Mouse (Mus musculus) neural tube, embryonic 11.5 days (tissue): ENCODE results near the gene 9230113P08Rik. TPM values are rescaled to one million over a fixed set of nuclear protein-coding genes. Genes with fewer than 3 reads are reported as not detected.
"Not testable (repeated sequence)": the region's sequence is repeated elsewhere in the genome, so short reads cannot be mapped to it uniquely, and the experiment has no call there.

Experiments
- ATAC-seq: fragments of 200-750 bp; cut with Nextera tagmentation; 2 replicates; pipeline ENCODE4 v1.8.0; 2017; ENCODE audit warnings: moderate number of reproducible peaks, mild to moderate bottlenecking, moderate TSS enrichment, moderate library complexity; ENCODE audit not compliant: insufficient read depth, low FRiP score, low TSS enrichment
- DNase-seq: peaks from one replicate; pipeline ENCODE4 v3.0.0-alpha.2; 2015; ENCODE audit warnings: low spot score
- H3K27ac ChIP-seq: fragments of 300-500 bp; sonication (generic); 2 replicates; pipeline ENCODE4 v1.5.1; 2014; ENCODE audit warnings: low read depth, mild to moderate bottlenecking, low read length
- H3K27me3 ChIP-seq: fragments of 300-500 bp; sonication (generic); 2 replicates; pipeline ENCODE4 v1.6.1; 2014; ENCODE audit warnings: mild to moderate bottlenecking, low read length, mixed read lengths; ENCODE audit not compliant: control insufficient read depth, insufficient read depth
- H3K36me3 ChIP-seq: fragments of 300-500 bp; sonication (generic); 2 replicates; pipeline ENCODE4 v1.6.1; 2014; ENCODE audit warnings: mild to moderate bottlenecking, low read length, moderate library complexity, mixed read lengths; ENCODE audit not compliant: control insufficient read depth, insufficient read depth
- H3K4me1 ChIP-seq: fragments of 300-500 bp; sonication (generic); 2 replicates; pipeline ENCODE4 v1.6.1; 2014; ENCODE audit warnings: low read length, mixed read lengths; ENCODE audit not compliant: control insufficient read depth, insufficient read depth
- H3K4me2 ChIP-seq: fragments of 300-500 bp; sonication (generic); 2 replicates; pipeline ENCODE4 v1.6.1; 2014; ENCODE audit warnings: low read depth, mild to moderate bottlenecking, moderate library complexity
- H3K4me3 ChIP-seq: fragments of 300-500 bp; sonication (generic); 2 replicates; pipeline ENCODE4 v1.5.1; 2014; ENCODE audit warnings: low read depth, low read length
- H3K9ac ChIP-seq: fragments of 300-500 bp; sonication (generic); 2 replicates; pipeline ENCODE4 v1.6.1; 2014; ENCODE audit warnings: mild to moderate bottlenecking, low read length
- H3K9me3 ChIP-seq: fragments of 300-500 bp; sonication (generic); 2 replicates; pipeline ENCODE4 v1.6.1; 2016; ENCODE audit warnings: low read length; ENCODE audit not compliant: control insufficient read depth
- WGBS: fragments of 180-500 bp; shearing (Covaris S2); extraction: QIAGEN DNeasy Blood & Tissue Kit; methylation state at CpG from one replicate; pipeline ENCODE4 v1.1.7; 2014; 5-methylcytosine and 5-hydroxymethylcytosine counted together
- polyA plus RNA-seq: library from polyadenylated mRNA; unstranded; fragments of >200 nt; fragmentation: Nextera tagmentation; extraction: Ambion mirVana; gene quantifications from 2 replicates; pipeline ENCODE4 v1.2.1, GENCODE M21; 2014

The 9230113P08Rik gene
- polyA plus RNA-seq = not detected in 2 replicates

DNA sequence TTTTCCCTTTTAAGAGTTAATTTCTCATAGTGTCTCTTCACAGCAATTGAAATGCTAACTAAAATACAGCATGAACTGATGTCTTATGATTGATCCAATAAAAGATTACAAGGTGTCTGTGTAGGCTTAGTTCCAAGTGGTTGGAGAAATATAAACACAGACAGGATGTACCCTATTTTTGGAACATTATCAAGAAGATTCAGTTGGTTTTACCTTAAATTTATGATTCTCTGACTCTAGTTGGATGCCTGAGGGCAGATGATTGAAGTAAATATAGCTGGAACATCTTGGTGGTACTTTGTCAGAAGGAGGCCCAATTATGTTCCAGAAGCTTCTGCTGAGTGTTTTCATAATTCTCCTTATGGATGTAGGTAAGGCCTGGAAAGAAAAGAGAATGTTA, at the start of gene 9230113P08Rik:
Gene 9230113P08Rik, plus strand, starts transcription at position 301 of the 400 bp plus-strand sequence.
- not testable (repeated sequence) for ATAC-seq, H3K4me3 ChIP-seq

DNA sequence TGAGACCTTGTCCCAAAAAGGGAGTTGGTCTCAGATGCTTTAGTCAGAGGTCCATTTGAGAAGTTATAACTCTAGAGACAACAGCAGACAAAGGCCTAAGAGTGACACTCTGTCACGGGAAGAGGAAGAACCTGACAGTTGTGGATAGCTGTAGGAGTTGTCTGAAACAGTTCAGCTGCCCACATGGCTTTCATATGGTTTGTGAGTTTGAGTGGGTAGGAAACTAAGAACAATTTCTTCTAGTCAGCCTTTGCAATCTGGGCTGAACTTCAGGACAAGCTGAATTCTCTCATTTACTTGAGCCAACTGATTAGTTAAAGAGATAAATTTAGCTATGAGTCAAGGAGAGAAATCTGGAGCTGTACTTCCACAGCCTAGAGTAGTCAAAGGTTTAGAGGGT, 15.1 kb upstream of the 9230113P08Rik start:
- DNase-seq, H3K9ac ChIP-seq, H3K27me3 ChIP-seq, H3K9me3 ChIP-seq, H3K4me1 ChIP-seq, H3K27ac ChIP-seq, H3K36me3 ChIP-seq, H3K4me2 ChIP-seq, ATAC-seq, H3K4me3 ChIP-seq: not testable (repeated sequence)
- WGBS = 74% methylated on average over 1 of the region's 1 CpGs

More for the DNA sequence above, at the start of gene 9230113P08Rik:
- H3K4me2 ChIP-seq, H3K9me3 ChIP-seq, H3K36me3 ChIP-seq, H3K4me1 ChIP-seq, H3K27me3 ChIP-seq, DNase-seq, H3K27ac ChIP-seq, H3K9ac ChIP-seq: not testable (repeated sequence)

DNA sequence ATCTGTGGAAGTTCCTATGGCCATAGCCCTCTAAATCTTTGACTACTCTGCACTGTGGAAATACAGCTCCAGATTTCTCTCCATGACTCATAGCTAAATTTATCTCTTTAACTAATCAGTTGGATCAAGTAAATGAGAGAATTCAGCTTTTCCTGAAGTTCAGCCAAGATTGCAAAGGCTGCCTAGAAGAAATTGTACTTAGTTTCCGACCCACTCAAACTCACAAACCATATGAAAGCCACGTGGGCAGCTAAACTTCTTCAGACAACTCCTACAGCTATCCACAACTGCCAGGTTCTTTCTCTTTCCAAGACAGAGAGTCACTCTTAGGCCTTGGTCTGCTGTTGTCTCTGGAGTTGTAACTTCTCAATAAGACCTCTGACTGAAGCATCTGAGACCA, 3.7 kb upstream of the 9230113P08Rik start:
- no peak overlapping the region for H3K4me2 ChIP-seq
- no peak overlapping the region for H3K4me3 ChIP-seq
- H3K9me3 ChIP-seq = no peaks in the 10 kb centered on the region
- no peaks in the 10 kb centered on the region for H3K36me3 ChIP-seq
- no peak for DNase-seq
- H3K27me3 ChIP-seq = no peaks in the 10 kb centered on the region
- H3K9ac ChIP-seq = no peak overlapping the region
- WGBS = 71% methylated on average over 2 of the region's 2 CpGs
- H3K27ac ChIP-seq = no peak overlapping the region
- no peaks in the 10 kb centered on the region for H3K4me1 ChIP-seq
- ATAC-seq = no peak

DNA sequence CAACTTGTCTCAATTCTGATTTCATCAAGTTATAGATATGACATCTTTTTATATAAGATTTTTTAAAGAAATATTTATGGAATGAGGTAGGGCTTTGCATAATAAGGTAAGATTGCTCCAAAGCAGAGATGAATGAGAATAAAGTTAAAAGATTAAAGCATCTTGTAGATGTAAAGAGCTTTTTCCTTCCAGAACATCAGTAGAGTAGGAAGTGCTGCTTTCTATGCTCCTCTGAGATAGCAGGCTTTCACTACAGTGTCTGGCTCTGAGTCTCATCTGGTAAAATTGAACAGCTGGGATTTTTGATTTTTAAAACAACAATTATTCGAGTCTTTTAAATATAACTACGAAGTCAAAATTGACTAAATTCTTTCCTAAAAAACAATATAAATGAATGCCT, 22.6 kb downstream of the 9230113P08Rik start:
- ATAC-seq (no peak), DNase-seq (no peak)
- 84% methylated on average over 2 of the region's 2 CpGs for WGBS
- Histone ChIP-seq H3K27ac (no peak overlapping the region), H3K4me1 (no peaks in the 10 kb centered on the region), H3K4me2 (no peak overlapping the region), H3K9ac (no peak overlapping the region), H3K36me3 (no peaks in the 10 kb centered on the region), H3K4me3 (no peak overlapping the region), H3K9me3 (0 out of 2 replicates have a peak, but pooled peaks cover 3% of the 10 kb centered on the region), H3K27me3 (no peaks in the 10 kb centered on the region)

Other genes starting within 250 kb of the 9230113P08Rik start
- not detected in 2 replicates for gene Pate1, start 221.0 kb upstream of the 9230113P08Rik start, polyA plus RNA-seq
- not detected in 2 replicates for gene Gm17677, start 167.4 kb upstream of the 9230113P08Rik start, polyA plus RNA-seq
- gene Gm17727, start 130.3 kb upstream of the 9230113P08Rik start, polyA plus RNA-seq = not detected in 2 replicates
- not detected in 2 replicates for gene Gm27235, start 118.3 kb upstream of the 9230113P08Rik start, polyA plus RNA-seq
- not detected in 2 replicates for gene D730048I06Rik, start 118.3 kb upstream of the 9230113P08Rik start, polyA plus RNA-seq
- gene 9230110F15Rik, start 64.3 kb upstream of the 9230113P08Rik start, polyA plus RNA-seq = not detected in 2 replicates
- gene Gm5916, start 220.4 kb downstream of the 9230113P08Rik start, polyA plus RNA-seq = not detected in 2 replicates